Mouse (Mus musculus) ovary, postnatal 14 days (tissue): ENCODE results near the gene Tmem199.
A peak's percentile ranks its signal among the peaks of the same experiment; 100 is the strongest.

ENCODE experiments used
- DNase-seq: peaks from one replicate; pipeline ENCODE4 v3.0.0; 2022; ENCODE audit warnings: low spot score

The Tmem199 gene

GRCm38 (mm10) chr11:78475289-78475688 is 36.7 kb downstream of the Tmem199 start:
- no peak for DNase-seq

DNA sequence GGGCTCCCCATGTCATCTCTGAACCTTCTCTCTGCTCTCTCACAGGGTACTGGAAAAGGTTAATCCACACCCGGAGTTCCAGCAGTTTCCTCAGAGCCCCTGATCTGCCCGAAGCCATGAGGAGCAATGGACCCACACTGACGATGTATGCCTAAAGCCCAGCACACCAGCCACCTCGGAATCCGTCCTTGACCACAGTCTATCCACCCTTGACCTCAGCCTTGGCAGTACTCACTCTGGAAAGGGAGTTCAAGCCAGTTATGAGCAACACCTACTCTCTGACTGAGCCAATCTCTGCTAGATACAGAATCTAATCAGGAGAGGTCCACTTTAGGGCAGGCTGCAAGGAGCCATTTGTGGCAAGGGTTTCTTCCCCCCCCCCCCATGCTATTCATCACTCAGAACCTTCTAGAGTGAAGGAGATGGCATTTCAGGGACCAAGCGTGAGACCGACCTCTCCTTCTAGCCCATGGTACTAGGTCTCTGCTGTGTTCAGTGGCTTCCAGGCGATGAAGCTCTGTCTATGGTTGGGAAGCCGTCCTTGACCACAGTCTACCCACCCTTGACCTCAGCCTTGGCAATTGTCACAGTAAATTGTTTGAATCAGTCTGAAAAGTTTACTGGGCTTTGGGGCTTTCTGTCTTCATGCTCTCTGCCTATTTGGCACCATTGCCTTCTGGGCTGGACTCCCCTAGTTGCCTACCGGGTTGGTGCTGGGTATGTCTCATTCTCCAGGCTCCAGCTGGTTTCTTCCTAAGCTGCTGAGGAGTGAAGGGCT is 40.5 kb downstream of the Tmem199 start:
- DNase-seq: no peak

GRCm38 (mm10) chr11:78467932-78468331 is 44.0 kb downstream of the Tmem199 start:
- no peak for DNase-seq

- DNase-seq: no peak
These were observed 44.5 kb downstream of the Tmem199 start for GRCm38 (mm10) chr11:78467515-78467914.

GRCm38 (mm10) chr11:78466242-78466912 is 45.6 kb downstream of the Tmem199 start:
- no peak for DNase-seq

GRCm38 (mm10) chr11:78465568-78466180 is 46.3 kb downstream of the Tmem199 start, which contains the start of gene Slc46a1:
Gene Slc46a1 (plus strand): TSS chr11:78465697.
- peak; percentile 76 for DNase-seq

DNA sequence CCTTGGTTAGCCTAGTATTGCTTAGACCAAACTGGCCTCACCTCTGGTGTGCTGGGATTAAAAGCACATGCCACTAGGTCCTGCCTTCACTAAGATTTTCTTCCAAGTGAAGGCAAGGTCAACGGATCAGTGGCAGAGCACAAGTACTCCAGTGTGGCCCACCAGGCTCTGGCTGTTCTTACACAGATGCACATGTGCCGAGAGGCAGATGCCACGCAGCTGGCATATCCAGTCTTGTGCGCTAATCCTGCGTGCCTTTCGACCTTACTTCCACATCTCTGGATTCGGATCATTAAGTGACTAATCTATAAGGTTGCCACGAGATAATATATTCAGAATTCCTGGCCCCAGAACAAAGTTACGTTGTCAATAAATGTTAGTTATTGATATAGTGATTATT is 46.9 kb downstream of the Tmem199 start:
- no peak for DNase-seq

DNA sequence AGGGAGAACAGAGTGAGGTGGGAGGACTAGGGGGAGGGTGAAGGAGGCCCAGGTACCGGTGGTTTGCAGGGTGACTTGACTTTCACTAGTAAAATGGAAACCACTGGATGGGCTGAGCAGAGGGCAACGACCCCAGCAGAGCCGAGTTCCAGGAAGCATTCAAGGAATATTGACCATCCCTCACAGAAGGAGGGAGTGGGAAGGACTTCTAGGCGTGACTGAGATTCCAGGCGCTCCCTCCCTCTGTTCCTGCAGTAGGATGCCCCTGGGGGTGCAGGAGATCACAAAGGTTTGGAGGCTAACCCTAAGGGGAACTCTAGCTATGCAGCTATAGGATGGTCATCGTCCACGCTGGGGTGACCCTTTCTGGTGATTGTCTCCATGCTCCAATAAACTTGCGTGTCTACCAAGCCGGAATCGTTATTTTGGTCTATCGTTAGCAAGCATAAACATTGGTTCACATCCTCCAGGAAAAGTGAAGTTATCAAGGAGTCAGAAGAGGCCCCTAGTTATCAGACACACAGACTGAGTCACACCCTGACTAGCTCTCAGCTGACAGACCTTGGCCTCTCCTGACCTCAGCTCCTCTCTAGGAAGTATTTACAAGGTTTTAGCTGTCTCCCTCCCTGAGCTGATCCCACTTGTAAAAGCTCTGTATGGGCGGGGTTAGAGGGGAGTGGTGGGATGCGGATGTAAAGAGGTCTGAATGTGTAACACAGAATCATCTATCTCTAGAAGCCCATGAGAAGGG is 48.5 kb downstream of the Tmem199 start:
- no peak for DNase-seq

- DNase-seq: no peak
These were observed 49.3 kb downstream of the Tmem199 start for GRCm38 (mm10) chr11:78462669-78463068.

DNA sequence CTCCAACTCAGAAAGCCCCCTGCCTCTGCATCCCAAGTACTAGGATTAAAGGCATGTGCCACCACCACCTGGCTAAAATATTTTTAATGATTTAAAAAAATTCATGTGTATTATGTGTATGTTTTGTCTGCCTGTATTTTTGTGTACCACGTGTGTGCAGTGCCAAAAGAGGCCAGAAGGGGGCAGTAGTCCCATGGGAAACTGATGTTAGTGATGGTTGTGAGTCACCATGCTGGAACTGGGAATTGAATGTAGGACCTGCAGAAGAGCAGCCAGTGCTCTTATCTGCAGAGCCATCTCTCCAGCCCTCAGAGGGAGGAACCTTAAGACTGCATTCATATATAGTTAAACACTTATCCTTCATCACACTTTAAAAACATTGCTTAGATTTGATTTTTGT is 50.1 kb downstream of the Tmem199 start:
- DNase-seq: no peak

GRCm38 (mm10) chr11:78458740-78459139 is 53.2 kb downstream of the Tmem199 start:
- DNase-seq: no peak
